In genomic region chr8:69822386-69823191, GRCm38 (mm10) we compare ENCODE assay signal across 8 mouse cellular contexts. TPM values are rescaled to one million over a fixed set of nuclear protein-coding genes. Genes with fewer than 3 reads are reported as not detected.
DNase-seq lines count a peak whose midpoint lies in the region; ATAC-seq and TF ChIP-seq lines count a peak whose summit lies in the region.

Gene Lpar2, plus strand, starts transcription at chr8:69822429.

- no peaks in the 10 kb centered on the region for H3K9me3 ChIP-seq in forebrain, embryonic 14.5 days (replicated peaks; ENCODE audit: control insufficient read depth, low read length)
- no peaks in the 10 kb centered on the region for H3K9me3 ChIP-seq in lung, embryonic 14.5 days (ENCODE audit: low read depth, low read length)
- no peaks in the 10 kb centered on the region for H3K9me3 ChIP-seq in neural tube, embryonic 15.5 days (replicated peaks)

- 0 out of 2 replicates have a peak within 1 kb of the TSS, but pooled peaks have one; percentile 16 for H3K27ac ChIP-seq in gastrocnemius, adult 2 months
- peak within 1 kb of the TSS; percentile 67; the same call in 1 of the 2 replicates for H3K27ac ChIP-seq in forebrain, embryonic 14.5 days (ENCODE audit: low read depth, low read length)
- H3K27ac ChIP-seq in lung, embryonic 14.5 days (ENCODE audit: low read depth) = peak within 1 kb of the TSS; percentile 80
- H3K27ac ChIP-seq in neural tube, embryonic 15.5 days (replicated peaks) = peak within 1 kb of the TSS; percentile 73

- DNase-seq in gastrocnemius, adult 2 months = peak; percentile 30
- no peak for DNase-seq in gastrocnemius, postnatal 14 days
- DNase-seq in adrenal gland, adult 2 months = peak; percentile 81
- DNase-seq in forebrain, embryonic 14.5 days (ENCODE audit: low spot score) = peak; percentile 83
- peak; percentile 75 for DNase-seq in kidney, adult 11 months
- DNase-seq in lung, embryonic 14.5 days = peak; percentile 88
- peak; percentile 93 for DNase-seq in yolk sac, embryonic 10.5 days (ENCODE audit: low spot score)

- peaks cover 29% of the 10 kb centered on the region for H3K36me3 ChIP-seq in forebrain, embryonic 14.5 days (ENCODE audit: control insufficient read depth, insufficient read depth, low read length)
- H3K36me3 ChIP-seq in lung, embryonic 14.5 days (ENCODE audit: insufficient read depth) = peaks cover 31% of the 10 kb centered on the region; the same call in 1 of the 2 replicates
- H3K36me3 ChIP-seq in neural tube, embryonic 15.5 days = peaks cover 31% of the 10 kb centered on the region

- H3K4me1 ChIP-seq in forebrain, embryonic 14.5 days (ENCODE audit: control insufficient read depth, insufficient read depth, low read length) = peaks cover 21% of the 10 kb centered on the region
- H3K4me1 ChIP-seq in lung, embryonic 14.5 days (ENCODE audit: insufficient read depth) = no peaks in the 10 kb centered on the region
- peaks cover 46% of the 10 kb centered on the region for H3K4me1 ChIP-seq in neural tube, embryonic 15.5 days

- H3K4me3 ChIP-seq in gastrocnemius, adult 2 months = peak within 1 kb of the TSS; percentile 70
- peak within 1 kb of the TSS; percentile 58 for H3K4me3 ChIP-seq in forebrain, embryonic 14.5 days (ENCODE audit: low read depth, low read length)
- peak within 1 kb of the TSS; percentile 57 for H3K4me3 ChIP-seq in lung, embryonic 14.5 days (ENCODE audit: low read depth, low read length)
- H3K4me3 ChIP-seq in neural tube, embryonic 15.5 days (replicated peaks) = peak within 1 kb of the TSS; percentile 64

- H3K27me3 ChIP-seq in forebrain, embryonic 14.5 days (replicated peaks; ENCODE audit: control insufficient read depth, insufficient read depth, low read length) = no peaks in the 10 kb centered on the region
- H3K27me3 ChIP-seq in lung, embryonic 14.5 days (ENCODE audit: insufficient read depth, low read length) = no peaks in the 10 kb centered on the region
- no peaks in the 10 kb centered on the region for H3K27me3 ChIP-seq in neural tube, embryonic 15.5 days (replicated peaks)

- peak within 1 kb of the TSS; percentile 81 for H3K4me2 ChIP-seq in forebrain, embryonic 14.5 days (ENCODE audit: low read length)
- H3K4me2 ChIP-seq in lung, embryonic 14.5 days = peak within 1 kb of the TSS; percentile 88
- H3K4me2 ChIP-seq in neural tube, embryonic 15.5 days = peak within 1 kb of the TSS; percentile 85

- peak; percentile 81 for ATAC-seq in forebrain, embryonic 14.5 days
- ATAC-seq in lung, embryonic 14.5 days (ENCODE audit: insufficient read depth) = peak; percentile 83
- ATAC-seq in neural tube, embryonic 15.5 days (ENCODE audit: low FRiP score) = peak; percentile 87

- intact Hi-C loops in gastrocnemius, adult 2 months (cut with DNase I) = no loop called here
- intact Hi-C loops in gastrocnemius, postnatal 14 days (cut with DNase I; ENCODE audit: low total_unique reads) = no loop called here

- H3K9ac ChIP-seq in forebrain, embryonic 14.5 days (ENCODE audit: low read length) = peak within 1 kb of the TSS; percentile 69
- peak within 1 kb of the TSS; percentile 65 for H3K9ac ChIP-seq in lung, embryonic 14.5 days
- peak within 1 kb of the TSS; percentile 65 for H3K9ac ChIP-seq in neural tube, embryonic 15.5 days (replicated peaks)

- whole genome bisulfite sequencing in forebrain, embryonic 14.5 days = under 1% methylated on average over 32 of the region's 35 CpGs
- WGBS in lung, embryonic 14.5 days = 1% methylated on average over 29 of the region's 35 CpGs
- WGBS in neural tube, embryonic 15.5 days = under 1% methylated on average over 33 of the region's 35 CpGs

- no peak for TF ChIP-seq CTCF in gastrocnemius, adult 2 months (IDR thresholded peaks at IDR 0.05)
- TF ChIP-seq CTCF in lung, embryonic 14.5 days (IDR thresholded peaks at IDR 0.05; ENCODE audit: low read depth) = no peak

RNA-seq across cellular contexts. Expression of gene Lpar2, which starts in this region (rescaled TPM):
- under 1 TPM in 1 of 2 experiments, not detected in 1; 0.14 TPM for total RNA-seq in gastrocnemius, adult 2 months (2021)
- total RNA-seq in gastrocnemius, postnatal 14 days (2021) = under 1 TPM; 0.07 to 0.10 TPM
- total RNA-seq in adrenal gland, adult 2 months (2021) = 1 to 10 TPM; 1.2 to 2.9 TPM
- polyA plus RNA-seq in adrenal gland, adult 2 months (2012; rRNA removed) = 2.0 and 2.5 TPM in 2 replicates
- polyA plus RNA-seq in forebrain, embryonic 14.5 days (2014; fragmentation: Nextera tagmentation; extraction: Ambion mirVana) = 1.3 and 1.4 TPM in 2 replicates
- polyA plus RNA-seq in lung, embryonic 14.5 days (2014; fragmentation: Nextera tagmentation; extraction: Ambion mirVana) = 0.74 and 1.0 TPM in 2 replicates
- 0.63 TPM in 2 replicates for polyA plus RNA-seq in neural tube, embryonic 15.5 days (2015; fragmentation: Nextera tagmentation; extraction: Ambion mirVana)

Comparison
In these comparisons a context has a peak if more than half of its experiments do, and no peak if none do; other contexts are left out.
1. Peak in DNase-seq, H3K4me3 ChIP-seq and H3K27ac ChIP-seq in gastrocnemius, adult 2 months; RNA of the gene not detected or under 1 TPM.
2. Peak in ATAC-seq, H3K4me3 ChIP-seq, H3K27ac ChIP-seq, H3K9ac ChIP-seq and H3K4me2 ChIP-seq in neural tube, embryonic 15.5 days; RNA of the gene not detected or under 1 TPM.
3. H3K27ac ChIP-seq: peak in every context shown above with its lines; median percentile 80 in lung, embryonic 14.5 days; 73 in neural tube, embryonic 15.5 days; 67 in forebrain, embryonic 14.5 days; 16 in gastrocnemius, adult 2 months.